Mouse (Mus musculus) stomach, postnatal 0 days (tissue): ENCODE results near the gene Meis1. TPM values are rescaled to one million over a fixed set of nuclear protein-coding genes. Genes with fewer than 3 reads are reported as not detected.

Source experiments
- ATAC-seq: fragments of 200-750 bp; cut with Nextera tagmentation; 2 replicates; pipeline ENCODE4 v1.8.0; 2017; ENCODE audit not compliant: low FRiP score, low TSS enrichment
- DNase-seq: peaks from one replicate; pipeline ENCODE4 v3.0.0-alpha.2; 2016; ENCODE audit warnings: low spot score
- H3K27ac ChIP-seq: fragments of 300-500 bp; sonication (generic); replicated peaks from 2 replicates; pipeline ENCODE4 v1.5.1; 2014; ENCODE audit warnings: mild to moderate bottlenecking, control low read depth
- H3K27me3 ChIP-seq: fragments of 300-500 bp; sonication (generic); 2 replicates; pipeline ENCODE4 v1.6.1; 2014; ENCODE audit warnings: low read length; ENCODE audit not compliant: control insufficient read depth, insufficient read depth
- H3K36me3 ChIP-seq: fragments of 300-500 bp; sonication (generic); 2 replicates; pipeline ENCODE4 v1.6.1; 2014; ENCODE audit warnings: low read length, mixed read lengths; ENCODE audit not compliant: control insufficient read depth, insufficient read depth
- H3K4me1 ChIP-seq: fragments of 300-500 bp; sonication (generic); replicated peaks from 2 replicates; pipeline ENCODE4 v1.6.1; 2014; ENCODE audit warnings: antibody characterized with exemption; ENCODE audit not compliant: control insufficient read depth, insufficient read depth
- H3K4me2 ChIP-seq: fragments of 300-500 bp; sonication (generic); replicated peaks from 2 replicates; pipeline ENCODE4 v1.6.1; 2014; ENCODE audit warnings: low read depth, mild to moderate bottlenecking, control low read depth, moderate library complexity
- H3K4me3 ChIP-seq: fragments of 300-500 bp; sonication (generic); 2 replicates; pipeline ENCODE4 v1.5.1; 2014; ENCODE audit warnings: low read depth, low read length, control low read depth
- H3K9ac ChIP-seq: fragments of 300-500 bp; sonication (generic); 2 replicates; pipeline ENCODE4 v1.6.1; 2014; ENCODE audit warnings: mild to moderate bottlenecking, low read length, control low read depth, mixed read lengths
- H3K9me3 ChIP-seq: fragments of 300-500 bp; sonication (generic); 2 replicates; pipeline ENCODE4 v1.6.1; 2016; ENCODE audit warnings: low read length; ENCODE audit not compliant: control insufficient read depth
- CTCF ChIP-seq: IDR thresholded peaks from 2 replicates; pipeline ENCODE4 v1.5.1; 2016; ENCODE audit warnings: antibody characterized with exemption, low read depth, mild to moderate bottlenecking, moderate library complexity
- EP300 ChIP-seq: optimal IDR thresholded peaks from 2 replicates; pipeline ENCODE3; 2016; ENCODE audit warnings: antibody characterized with exemption
- WGBS: fragments of 180-500 bp; shearing (Covaris S2); extraction: QIAGEN DNeasy Blood & Tissue Kit; methylation state at CpG from one replicate; pipeline ENCODE4 v1.1.7; 2014; 5-methylcytosine and 5-hydroxymethylcytosine counted together
- polyA plus RNA-seq: library from polyadenylated mRNA; unstranded; fragments of >200 nt; fragmentation: Nextera tagmentation; extraction: Ambion mirVana; gene quantifications from 2 replicates; pipeline ENCODE4 v1.2.1, GENCODE M21; 2015

The Meis1 gene
- polyA plus RNA-seq, 1 experiment from 2014 or later, result 48.5 TPM

GRCm38 (mm10) chr11:18944209-18944608, 74.6 kb downstream of the Meis1 start:
- ATAC-seq (no peak), DNase-seq (no peak)
- no peaks in the 10 kb centered on the region for H3K27me3 ChIP-seq
- H3K4me2 ChIP-seq, result no peak overlapping the region
- no peaks in the 10 kb centered on the region for H3K36me3 ChIP-seq
- no peak overlapping the region for H3K9ac ChIP-seq
- TF ChIP-seq EP300 (no peak), CTCF (no peak)
- 31% methylated on average over 7 of the region's 7 CpGs for WGBS
- H3K4me1 ChIP-seq, result no peaks in the 10 kb centered on the region; the same call in none of the 2 replicates
- H3K4me3 ChIP-seq, result no peak overlapping the region
- H3K27ac ChIP-seq, result no peak overlapping the region
- H3K9me3 ChIP-seq, result no peaks in the 10 kb centered on the region

DNA sequence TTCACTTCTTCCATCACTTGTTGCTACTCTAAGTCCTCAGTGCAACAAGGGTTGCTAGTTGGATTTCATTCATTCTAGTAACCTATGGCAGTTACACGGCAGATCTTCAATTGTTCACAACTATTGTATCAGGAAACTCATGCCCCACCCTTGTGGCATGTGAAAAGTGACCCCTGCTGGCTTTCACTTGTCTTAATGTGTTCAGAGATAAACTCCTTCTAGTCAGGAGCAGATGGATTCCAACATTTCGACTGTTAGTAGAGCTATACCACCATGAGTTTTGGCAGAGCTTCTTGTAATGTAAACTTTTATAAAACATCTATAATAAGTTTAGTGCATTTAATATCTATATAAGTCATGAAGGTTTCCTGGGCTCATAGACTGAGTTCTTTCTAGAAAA, 75.8 kb downstream of the Meis1 start:
- DNase-seq (no peak), ATAC-seq (no peak)
- 21% methylated on average over 2 of the region's 2 CpGs for WGBS
- no peaks in the 10 kb centered on the region; the same call in none of the 2 replicates for H3K4me1 ChIP-seq
- TF ChIP-seq EP300, result no peak
- TF ChIP-seq CTCF, result no peak
- no peak overlapping the region for H3K9ac ChIP-seq
- no peaks in the 10 kb centered on the region for H3K27me3 ChIP-seq
- H3K9me3 ChIP-seq, result no peaks in the 10 kb centered on the region
- H3K4me2 ChIP-seq, result no peak overlapping the region
- H3K4me3 ChIP-seq, result no peak overlapping the region
- no peak overlapping the region for H3K27ac ChIP-seq
- H3K36me3 ChIP-seq, result no peaks in the 10 kb centered on the region

DNA sequence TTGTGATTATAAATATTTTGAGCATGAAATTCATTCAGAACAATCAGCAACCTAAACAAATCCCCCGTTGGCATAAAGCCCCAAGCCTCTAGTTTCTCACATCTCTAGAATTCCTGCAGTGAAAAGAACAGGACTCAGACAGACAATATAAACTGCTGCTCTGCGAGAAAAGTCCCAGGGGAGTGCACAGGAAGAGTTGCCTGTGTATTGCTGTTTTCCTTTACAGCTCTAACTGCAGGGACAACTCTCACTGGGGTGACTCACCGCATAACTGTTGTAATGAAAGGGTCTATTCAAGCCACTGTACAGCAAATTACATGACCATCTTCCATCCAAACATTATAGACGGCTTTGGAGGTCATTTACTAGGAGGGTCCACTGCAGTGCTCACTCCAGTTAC, 77.9 kb downstream of the Meis1 start:
- H3K36me3 ChIP-seq, result no peaks in the 10 kb centered on the region
- no peak overlapping the region for H3K4me3 ChIP-seq
- DNase-seq, result no peak
- H3K4me2 ChIP-seq, result peak overlapping the region; percentile 21
- H3K4me1 ChIP-seq, result no peaks in the 10 kb centered on the region; the same call in none of the 2 replicates
- H3K9ac ChIP-seq, result no peak overlapping the region
- TF ChIP-seq EP300, result no peak
- no peak for TF ChIP-seq CTCF
- no peaks in the 10 kb centered on the region for H3K27me3 ChIP-seq
- no peak for ATAC-seq
- 32% methylated on average over 4 of the region's 4 CpGs for WGBS
- H3K9me3 ChIP-seq, result no peaks in the 10 kb centered on the region
- H3K27ac ChIP-seq, result no peak overlapping the region

GRCm38 (mm10) chr11:18934921-18935320, 83.9 kb downstream of the Meis1 start:
- Histone ChIP-seq H3K9me3 (no peaks in the 10 kb centered on the region), H3K9ac (no peak overlapping the region), H3K4me3 (no peak overlapping the region), H3K27me3 (no peaks in the 10 kb centered on the region), H3K4me2 (no peak overlapping the region), H3K36me3 (no peaks in the 10 kb centered on the region), H3K4me1 (no peaks in the 10 kb centered on the region), H3K27ac (no peak overlapping the region)
- DNase-seq (no peak), ATAC-seq (no peak)
- 76% methylated on average over 6 of the region's 6 CpGs for WGBS
- TF ChIP-seq EP300 (no peak), CTCF (no peak)

- no peak overlapping the region for H3K9ac ChIP-seq
- no peak overlapping the region for H3K4me3 ChIP-seq
- ATAC-seq (no peak), DNase-seq (no peak)
- TF ChIP-seq EP300, result peak; percentile 18
- TF ChIP-seq CTCF, result no peak
- WGBS, result 24% methylated on average over 15 of the region's 15 CpGs
- H3K27me3 ChIP-seq, result no peaks in the 10 kb centered on the region
- H3K36me3 ChIP-seq, result no peaks in the 10 kb centered on the region
- H3K9me3 ChIP-seq, result no peaks in the 10 kb centered on the region
- H3K4me2 ChIP-seq, result no peak overlapping the region
- peaks cover 3% of the 10 kb centered on the region; the same call in 1 of the 2 replicates for H3K4me1 ChIP-seq
- peak overlapping the region; percentile 30; the same call in 1 of the 2 replicates for H3K27ac ChIP-seq
Observed at GRCm38 (mm10) chr11:18931001-18931874, 87.5 kb downstream of the Meis1 start.
